Mouse (Mus musculus): ENCODE data around the gene Ccdc83. TPM values are rescaled to one million over a fixed set of nuclear protein-coding genes. Genes with fewer than 3 reads are reported as not detected.

The Ccdc83 gene
- polyA plus RNA-seq, 2 experiments: not detected

- no peaks in the 10 kb centered on the region for H3K36me3 ChIP-seq (ENCODE audit: control insufficient read depth, insufficient read depth, low read length)
- WGBS: 83% methylated on average over 2 of the region's 2 CpGs
- H3K27me3 ChIP-seq (ENCODE audit: control insufficient read depth, insufficient read depth, low read length): no peaks in the 10 kb centered on the region
- DNase-seq (ENCODE audit: low spot score) (no peak), ATAC-seq (ENCODE audit: low FRiP score, low read depth) (no peak)
- H3K27ac ChIP-seq (replicated peaks; ENCODE audit: low read depth, low read length): no peak overlapping the region
- H3K4me1 ChIP-seq (ENCODE audit: control insufficient read depth, insufficient read depth, low read length): no peaks in the 10 kb centered on the region
- no peak overlapping the region for H3K9ac ChIP-seq (ENCODE audit: low read depth, low read length, severe bottlenecking)
- no peaks in the 10 kb centered on the region for H3K9me3 ChIP-seq (ENCODE audit: control insufficient read depth, low read length)
- TF ChIP-seq POLR2A (IDR thresholded peaks at IDR 0.05; ENCODE audit: borderline replicate concordance, extremely low read depth, insufficient read depth, insufficient read length): no peak
- H3K4me3 ChIP-seq (replicated peaks; ENCODE audit: low read length): no peak overlapping the region
- no peak overlapping the region for H3K4me2 ChIP-seq (replicated peaks; ENCODE audit: low read depth, low read length, severe bottlenecking)
These were observed 5.7 kb downstream of the Ccdc83 start for GRCm38 (mm10) chr7:90259899-90260298.

GRCm38 (mm10) chr7:90258701-90259100 lies 6.9 kb downstream of the Ccdc83 start:
- Histone ChIP-seq H3K9ac (ENCODE audit: low read depth, low read length, severe bottlenecking) (no peak overlapping the region), H3K4me1 (ENCODE audit: control insufficient read depth, insufficient read depth, low read length) (no peaks in the 10 kb centered on the region), H3K4me3 (replicated peaks; ENCODE audit: low read length) (no peak overlapping the region), H3K27me3 (ENCODE audit: control insufficient read depth, insufficient read depth, low read length) (no peaks in the 10 kb centered on the region), H3K36me3 (ENCODE audit: control insufficient read depth, insufficient read depth, low read length) (no peaks in the 10 kb centered on the region), H3K27ac (replicated peaks; ENCODE audit: low read depth, low read length) (no peak overlapping the region), H3K4me2 (replicated peaks; ENCODE audit: low read depth, low read length, severe bottlenecking) (no peak overlapping the region), H3K9me3 (ENCODE audit: control insufficient read depth, low read length) (no peaks in the 10 kb centered on the region)
- DNase-seq (ENCODE audit: low spot score): no peak
- WGBS: 86% methylated on average over 2 of the region's 2 CpGs
- no peak for TF ChIP-seq POLR2A (IDR thresholded peaks at IDR 0.05; ENCODE audit: borderline replicate concordance, extremely low read depth, insufficient read depth, insufficient read length)
- ATAC-seq (ENCODE audit: low FRiP score, low read depth): no peak

- H3K4me2 ChIP-seq (replicated peaks; ENCODE audit: low read depth, low read length, severe bottlenecking): no peak overlapping the region
- no peak for TF ChIP-seq POLR2A (IDR thresholded peaks at IDR 0.05; ENCODE audit: borderline replicate concordance, extremely low read depth, insufficient read depth, insufficient read length)
- H3K9ac ChIP-seq (ENCODE audit: low read depth, low read length, severe bottlenecking): no peak overlapping the region
- H3K4me1 ChIP-seq (ENCODE audit: control insufficient read depth, insufficient read depth, low read length): no peaks in the 10 kb centered on the region
- no peaks in the 10 kb centered on the region for H3K36me3 ChIP-seq (ENCODE audit: control insufficient read depth, insufficient read depth, low read length)
- no peak overlapping the region for H3K27ac ChIP-seq (replicated peaks; ENCODE audit: low read depth, low read length)
- DNase-seq (ENCODE audit: low spot score) (no peak), ATAC-seq (ENCODE audit: low FRiP score, low read depth) (no peak)
- 71% methylated on average over 5 of the region's 5 CpGs for WGBS
- H3K27me3 ChIP-seq (ENCODE audit: control insufficient read depth, insufficient read depth, low read length): no peaks in the 10 kb centered on the region
- no peak overlapping the region for H3K4me3 ChIP-seq (replicated peaks; ENCODE audit: low read length)
- no peaks in the 10 kb centered on the region for H3K9me3 ChIP-seq (ENCODE audit: control insufficient read depth, low read length)
These were observed 12.6 kb downstream of the Ccdc83 start for GRCm38 (mm10) chr7:90252946-90253345.

GRCm38 (mm10) chr7:90243643-90244042 lies 21.9 kb downstream of the Ccdc83 start:
- Histone ChIP-seq H3K27ac (replicated peaks; ENCODE audit: low read depth, low read length) (no peak overlapping the region), H3K4me1 (ENCODE audit: control insufficient read depth, insufficient read depth, low read length) (no peaks in the 10 kb centered on the region), H3K9ac (ENCODE audit: low read depth, low read length, severe bottlenecking) (no peak overlapping the region), H3K4me2 (replicated peaks; ENCODE audit: low read depth, low read length, severe bottlenecking) (no peak overlapping the region), H3K27me3 (ENCODE audit: control insufficient read depth, insufficient read depth, low read length) (no peaks in the 10 kb centered on the region), H3K4me3 (replicated peaks; ENCODE audit: low read length) (no peak overlapping the region), H3K36me3 (ENCODE audit: control insufficient read depth, insufficient read depth, low read length) (no peaks in the 10 kb centered on the region), H3K9me3 (ENCODE audit: control insufficient read depth, low read length) (no peaks in the 10 kb centered on the region)
- no peak for TF ChIP-seq POLR2A (IDR thresholded peaks at IDR 0.05; ENCODE audit: borderline replicate concordance, extremely low read depth, insufficient read depth, insufficient read length)
- WGBS: 84% methylated on average over 5 of the region's 5 CpGs
- ATAC-seq (ENCODE audit: low FRiP score, low read depth) (no peak), DNase-seq (ENCODE audit: low spot score) (no peak)

- WGBS: 84% methylated on average over 6 of the region's 6 CpGs
- Histone ChIP-seq H3K27me3 (ENCODE audit: control insufficient read depth, insufficient read depth, low read length) (no peaks in the 10 kb centered on the region), H3K4me3 (replicated peaks; ENCODE audit: low read length) (no peak overlapping the region), H3K4me1 (ENCODE audit: control insufficient read depth, insufficient read depth, low read length) (no peaks in the 10 kb centered on the region), H3K9ac (ENCODE audit: low read depth, low read length, severe bottlenecking) (no peak overlapping the region), H3K27ac (replicated peaks; ENCODE audit: low read depth, low read length) (no peak overlapping the region), H3K36me3 (ENCODE audit: control insufficient read depth, insufficient read depth, low read length) (no peaks in the 10 kb centered on the region), H3K4me2 (replicated peaks; ENCODE audit: low read depth, low read length, severe bottlenecking) (no peak overlapping the region), H3K9me3 (ENCODE audit: control insufficient read depth, low read length) (no peaks in the 10 kb centered on the region)
- DNase-seq (ENCODE audit: low spot score) (no peak), ATAC-seq (ENCODE audit: low FRiP score, low read depth) (no peak)
- no peak for TF ChIP-seq POLR2A (IDR thresholded peaks at IDR 0.05; ENCODE audit: borderline replicate concordance, extremely low read depth, insufficient read depth, insufficient read length)
These were observed 22.4 kb downstream of the Ccdc83 start for GRCm38 (mm10) chr7:90243151-90243550.

All from limb, embryonic 14.5 days (tissue).